Mouse (Mus musculus): ENCODE data around the gene Trpm7. TPM values are rescaled to one million over a fixed set of nuclear protein-coding genes. Genes with fewer than 3 reads are reported as not detected.

Gene Trpm7
- polyA plus RNA-seq, 1 experiment from 2014 or later, result 53.3 TPM

DNA sequence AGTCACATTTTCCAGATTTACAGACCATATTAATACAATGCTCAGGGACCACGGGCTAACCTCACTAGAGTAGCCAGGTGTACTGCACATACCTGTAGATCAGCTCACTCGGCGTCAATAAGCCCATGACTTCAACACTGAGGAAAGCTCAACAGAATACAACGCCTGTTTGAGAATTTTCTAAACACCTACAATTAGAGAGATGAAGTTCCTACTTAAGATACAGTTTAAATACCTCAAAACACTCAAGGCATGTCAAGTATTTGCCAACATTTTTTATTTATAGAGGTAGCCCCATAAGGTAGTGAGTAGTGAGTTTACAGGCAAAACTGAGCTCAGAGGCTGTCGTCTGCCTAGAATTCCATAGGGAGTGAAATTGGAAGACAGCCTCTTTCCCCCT is 132.6 kb downstream of the Trpm7 start:
- CTCF ChIA-PET, result no interaction called here
- no peak for ATAC-seq
- no peak for DNase-seq (ENCODE audit: low read depth, low spot score)
- POLR2A ChIA-PET, result no interaction called here
- in situ Hi-C loops (cut with MboI; ENCODE audit: low pct_unique_long_range_greater_than_20kb), result no loop called here
- no peak for TF ChIP-seq CTCF (IDR thresholded peaks at IDR 0.05)
- H3K27me3 ChIP-seq, result no peaks in the 10 kb centered on the region

Other genes with a start within 250 kb of the Trpm7 start
- 21.9 TPM for gene Gabpb1, start 199.9 kb downstream of the Trpm7 start, polyA plus RNA-seq (2021)
- 73.8 TPM for gene Usp8, start 168.9 kb downstream of the Trpm7 start, polyA plus RNA-seq (2021)
- 0.30 TPM for gene Usp50, start 92.8 kb downstream of the Trpm7 start, polyA plus RNA-seq (2021)
- gene Sppl2a, start 57.0 kb upstream of the Trpm7 start, polyA plus RNA-seq (2021), result 106 TPM
- 9.9 TPM for gene Ap4e1, start 132.5 kb upstream of the Trpm7 start, polyA plus RNA-seq (2021)
- 35.8 TPM for gene Blvra, start 194.4 kb upstream of the Trpm7 start, polyA plus RNA-seq (2021)

All from Patski (cell line).